9 mouse cellular contexts compared by ENCODE assay signal in the genomic region with DNA sequence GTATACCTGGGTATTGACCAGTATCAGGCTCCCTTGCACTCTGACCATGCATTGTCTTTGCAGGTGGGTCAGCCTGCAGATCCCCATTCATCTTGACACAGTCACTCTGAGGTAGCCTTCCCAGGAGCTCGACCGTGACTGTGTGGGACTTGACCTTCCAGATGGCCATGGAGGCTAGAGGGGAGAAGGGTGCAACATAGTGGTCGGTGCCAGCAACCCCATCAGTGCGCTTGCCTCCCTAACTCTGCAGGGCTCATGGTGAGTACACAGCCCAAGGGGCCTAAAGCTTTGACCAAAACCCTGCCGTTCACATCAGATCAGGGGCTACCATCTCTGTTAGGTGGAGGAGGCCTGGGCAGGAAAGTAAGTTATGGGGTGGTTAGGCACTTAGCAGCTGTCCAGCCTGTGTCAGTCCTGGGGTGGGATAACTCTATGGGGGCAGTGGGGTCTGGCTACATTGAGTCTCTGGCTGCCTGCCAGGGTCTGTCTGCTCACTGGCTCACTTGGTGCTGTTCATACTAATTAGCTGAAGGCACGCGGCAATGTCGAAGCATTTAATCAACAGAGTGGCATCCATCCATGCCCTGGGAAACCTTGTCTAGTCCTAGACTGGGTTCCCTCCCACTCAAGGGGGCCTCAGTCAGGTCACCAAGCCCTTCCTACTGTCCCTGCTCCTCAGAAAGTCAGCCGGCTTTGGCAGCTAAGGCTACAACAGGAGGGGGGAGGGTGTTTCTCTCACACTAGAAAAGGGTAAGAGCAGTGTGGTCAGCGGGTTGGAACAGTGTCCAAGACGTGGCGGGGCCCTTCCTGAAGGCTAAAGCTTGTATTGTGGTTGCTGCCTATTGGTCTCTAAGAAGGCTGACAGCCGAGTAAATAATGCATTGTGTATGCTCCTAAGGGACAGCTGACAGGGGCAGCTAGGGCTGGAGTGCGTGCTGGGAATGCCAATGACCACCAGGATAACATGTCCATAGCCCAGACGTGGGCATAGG. TPM values are rescaled to one million over a fixed set of nuclear protein-coding genes. Genes with fewer than 3 reads are reported as not detected.
DNase-seq lines count a peak whose midpoint lies in the region; ATAC-seq lines count a peak whose summit lies in the region.
"Had no signal": no experiment of that assay in that cellular context is flagged by ENCODE, and none has a peak within 500 bp of the region (broad histone marks: within the 10 kb centered on the region; RNA-seq: fewer than 3 reads in every experiment).

No protein-coding gene starts in this region.

- no peaks in the 10 kb centered on the region for H3K36me3 ChIP-seq in forebrain, embryonic 11.5 days (ENCODE audit: control insufficient read depth, insufficient read depth, low read length)
- H3K36me3 ChIP-seq in midbrain, embryonic 11.5 days (ENCODE audit: control insufficient read depth, insufficient read depth, low read length), result no peaks in the 10 kb centered on the region

- H3K9ac ChIP-seq in forebrain, embryonic 11.5 days (ENCODE audit: low read length), result no peak overlapping the region
- H3K9ac ChIP-seq in midbrain, embryonic 11.5 days (ENCODE audit: low read length), result peak overlapping the region; percentile 51

- peaks cover 6% of the 10 kb centered on the region for H3K27me3 ChIP-seq in forebrain, embryonic 11.5 days (ENCODE audit: control insufficient read depth, insufficient read depth, low read length)
- no peaks in the 10 kb centered on the region; the same call in 1 of the 2 replicates for H3K27me3 ChIP-seq in midbrain, embryonic 11.5 days (ENCODE audit: control insufficient read depth, insufficient read depth, low read length)

- intact Hi-C loops in heart, postnatal 14 days (cut with DNase I), result no loop called here

- peaks cover 14% of the 10 kb centered on the region for H3K4me1 ChIP-seq in forebrain, embryonic 11.5 days (replicated peaks; ENCODE audit: control insufficient read depth, insufficient read depth, low read length)
- H3K4me1 ChIP-seq in midbrain, embryonic 11.5 days (ENCODE audit: control insufficient read depth, insufficient read depth, low read length), result peaks cover 38% of the 10 kb centered on the region

- WGBS in forebrain, embryonic 11.5 days, result 43% methylated on average over 15 of the region's 15 CpGs
- WGBS in midbrain, embryonic 11.5 days, result 42% methylated on average over 15 of the region's 15 CpGs

- no peak overlapping the region for H3K4me3 ChIP-seq in forebrain, embryonic 11.5 days (ENCODE audit: low read depth, low read length)
- peak overlapping the region; percentile 28 for H3K4me3 ChIP-seq in midbrain, embryonic 11.5 days (ENCODE audit: low read depth, low read length)

- peak overlapping the region; percentile 55 for H3K27ac ChIP-seq in forebrain, embryonic 11.5 days (ENCODE audit: low read depth, low read length)
- peak overlapping the region; percentile 66 for H3K27ac ChIP-seq in midbrain, embryonic 11.5 days (ENCODE audit: low read depth, low read length)

- peak overlapping the region; percentile 24; the same call in 1 of the 2 replicates for H3K4me2 ChIP-seq in forebrain, embryonic 11.5 days (ENCODE audit: low read depth, low read length, severe bottlenecking)
- peak overlapping the region; percentile 55 for H3K4me2 ChIP-seq in midbrain, embryonic 11.5 days

- H3K9me3 ChIP-seq in forebrain, embryonic 11.5 days (ENCODE audit: control insufficient read depth, low read length), result no peaks in the 10 kb centered on the region
- no peaks in the 10 kb centered on the region for H3K9me3 ChIP-seq in midbrain, embryonic 11.5 days (ENCODE audit: control insufficient read depth, low read length)

- ATAC-seq in forebrain, embryonic 11.5 days (replicated peaks; ENCODE audit: low FRiP score), result peak; percentile 72
- peak; percentile 87 for ATAC-seq in midbrain, embryonic 11.5 days (ENCODE audit: low FRiP score)

- DNase-seq in testis, postnatal 10 days (ENCODE audit: low spot score), result peak; percentile 49
- DNase-seq in testis, postnatal 14 days (ENCODE audit: low spot score), result no peak
- peak; percentile 71 for DNase-seq in forebrain, embryonic 11.5 days (ENCODE audit: low spot score)
- peak; percentile 95 for DNase-seq in midbrain, embryonic 11.5 days (ENCODE audit: low spot score, missing footprints)
- no peak for DNase-seq in adrenal gland, postnatal 4 days (ENCODE audit: low spot score in 2 of 2)
- no peak for DNase-seq in heart, postnatal 14 days
- no peak for DNase-seq in left cerebral cortex, adult 9 months (ENCODE audit: low spot score in 2 of 2)
- DNase-seq: lung, postnatal 14 days had no signal

RNA-seq across cellular contexts. Expression of a gene that starts 1.5 kb away (rescaled TPM):
- polyA plus RNA-seq in forebrain, embryonic 11.5 days (2014; fragmentation: Nextera tagmentation; extraction: Ambion mirVana), result 4.4 and 8.0 TPM in 2 replicates
- 11.3 and 15.5 TPM in 2 replicates for polyA plus RNA-seq in midbrain, embryonic 11.5 days (2014; fragmentation: Nextera tagmentation; extraction: Ambion mirVana)
- total RNA-seq in adrenal gland, postnatal 4 days (2021), result 1 to 10 TPM; 4.7 to 5.0 TPM
- not detected for total RNA-seq in heart, postnatal 14 days (2021)

RNA-seq across cellular contexts. Expression of a gene that starts 59.1 kb away (rescaled TPM):
- polyA plus RNA-seq in forebrain, embryonic 11.5 days (2014; fragmentation: Nextera tagmentation; extraction: Ambion mirVana), result 0.44 and 0.59 TPM in 2 replicates
- 0.55 and 0.79 TPM in 2 replicates for polyA plus RNA-seq in midbrain, embryonic 11.5 days (2014; fragmentation: Nextera tagmentation; extraction: Ambion mirVana)
- total RNA-seq in adrenal gland, postnatal 4 days (2021), result 1 to 10 TPM; 1.6 to 1.7 TPM
- under 1 TPM in 1 of 2 experiments, not detected in 1; 0.24 TPM for total RNA-seq in heart, postnatal 14 days (2021)
- polyA plus RNA-seq: heart, postnatal 0 days had no signal

Comparison
In these comparisons a context has a peak if more than half of its experiments do, and no peak if none do; other contexts are left out.
1. DNase-seq: peak in testis, postnatal 10 days (single experiment), forebrain, embryonic 11.5 days (single experiment) and midbrain, embryonic 11.5 days (single experiment); none in testis, postnatal 14 days (single experiment), adrenal gland, postnatal 4 days (0 of 2), heart, postnatal 14 days (0 of 2) and left cerebral cortex, adult 9 months (0 of 2).
2. RNA of a gene that starts 1.5 kb away (total RNA-seq): 4.7 to 5.0 TPM in adrenal gland, postnatal 4 days; not detected in heart, postnatal 14 days; every median in the first group is over 4 times any median in the second.